Mouse (Mus musculus) G1E-ER4 (cell line): ENCODE measurements around the gene Prickle4. TPM values are rescaled to one million over a fixed set of nuclear protein-coding genes. Genes with fewer than 3 reads are reported as not detected.

Experiments
- GATA1 ChIP-seq: IDR thresholded peaks from one replicate; pipeline ENCODE4 v1.8.0; 2012; ENCODE audit warnings: low read length, inconsistent platforms
- polyA plus RNA-seq: library from polyadenylated mRNA; stranded (reverse); fragments of >175 nt; gene quantifications from 2 replicates; pipeline ENCODE4 v1.2.3, GENCODE M21; 2012

Prickle4 gene
- polyA plus RNA-seq, 1 experiment: 5.3 TPM

- TF ChIP-seq GATA1: no peak
These were observed 4.6 kb downstream of the Prickle4 start for GRCm38 (mm10) chr17:47689894-47690293.

- no peak for TF ChIP-seq GATA1
These were observed 5.6 kb downstream of the Prickle4 start, which contains the start of gene Frs3 for GRCm38 (mm10) chr17:47688608-47689575. Gene Frs3 (plus strand): TSS chr17:47689030.

- no peak for TF ChIP-seq GATA1
These were observed 6.3 kb downstream of the Prickle4 start, which contains the start of gene Tomm6 for GRCm38 (mm10) chr17:47688344-47688607. Gene Tomm6 (minus strand): TSS chr17:47688386.

- TF ChIP-seq GATA1: no peak
These were observed 6.9 kb downstream of the Prickle4 start for GRCm38 (mm10) chr17:47687409-47688343.

- TF ChIP-seq GATA1: no peak
These were observed 11.7 kb downstream of the Prickle4 start for GRCm38 (mm10) chr17:47682836-47683235.

- no peak for TF ChIP-seq GATA1
These were observed 15.8 kb downstream of the Prickle4 start for GRCm38 (mm10) chr17:47678702-47679101.

- no peak for TF ChIP-seq GATA1
These were observed 16.3 kb downstream of the Prickle4 start for GRCm38 (mm10) chr17:47678238-47678637.

GRCm38 (mm10) chr17:47676581-47676980 is 18.0 kb downstream of the Prickle4 start:
- TF ChIP-seq GATA1: no peak

GRCm38 (mm10) chr17:47672311-47673111 is 22.0 kb downstream of the Prickle4 start:
- no peak for TF ChIP-seq GATA1

GRCm38 (mm10) chr17:47671988-47672310 is 22.6 kb downstream of the Prickle4 start:
- no peak for TF ChIP-seq GATA1

- TF ChIP-seq GATA1: no peak
These were observed 25.4 kb downstream of the Prickle4 start for GRCm38 (mm10) chr17:47669166-47669565.

- no peak for TF ChIP-seq GATA1
These were observed 30.1 kb downstream of the Prickle4 start for GRCm38 (mm10) chr17:47664474-47664873.

GRCm38 (mm10) chr17:47663009-47663713 is 31.4 kb downstream of the Prickle4 start:
- no peak for TF ChIP-seq GATA1

GRCm38 (mm10) chr17:47658741-47659243 is 35.7 kb downstream of the Prickle4 start:
- TF ChIP-seq GATA1: no peak

- TF ChIP-seq GATA1: no peak
These were observed 36.6 kb downstream of the Prickle4 start for GRCm38 (mm10) chr17:47657901-47658300.

GRCm38 (mm10) chr17:47655697-47656096 is 38.8 kb downstream of the Prickle4 start:
- TF ChIP-seq GATA1: no peak
